Mouse (Mus musculus) midbrain, postnatal 0 days (tissue): Measurements from ENCODE around the gene Setd5. TPM values are rescaled to one million over a fixed set of nuclear protein-coding genes. Genes with fewer than 3 reads are reported as not detected.

Experiments
- ATAC-seq: fragments of 200-750 bp; cut with Nextera tagmentation; 2 replicates; pipeline ENCODE4 v1.8.0; 2017; ENCODE audit warnings: moderate number of reproducible peaks, mild to moderate bottlenecking, moderate TSS enrichment, moderate library complexity; ENCODE audit not compliant: low FRiP score
- DNase-seq: peaks from one replicate; pipeline ENCODE4 v3.0.0-alpha.2; 2015; ENCODE audit warnings: low spot score
- H3K27ac ChIP-seq: fragments of 300-500 bp; sonication (generic); 2 replicates; pipeline ENCODE4 v1.5.1; 2014; ENCODE audit warnings: low read depth, mild to moderate bottlenecking, low read length, mixed read lengths
- H3K27me3 ChIP-seq: fragments of 300-500 bp; sonication (generic); 2 replicates; pipeline ENCODE4 v1.6.1; 2014; ENCODE audit warnings: low read length, control low read depth, mixed read lengths; ENCODE audit not compliant: insufficient read depth
- H3K36me3 ChIP-seq: fragments of 300-500 bp; sonication (generic); 2 replicates; pipeline ENCODE4 v1.6.1; 2014; ENCODE audit warnings: low read length, control low read depth, mixed read lengths; ENCODE audit not compliant: insufficient read depth
- H3K4me1 ChIP-seq: fragments of 300-500 bp; sonication (generic); 2 replicates; pipeline ENCODE4 v1.6.1; 2014; ENCODE audit warnings: mild to moderate bottlenecking, control low read depth, antibody characterized with exemption, low read length, mixed read lengths; ENCODE audit not compliant: insufficient read depth
- H3K4me2 ChIP-seq: fragments of 300-500 bp; sonication (generic); 2 replicates; pipeline ENCODE4 v1.6.1; 2014; ENCODE audit warnings: low read depth, mild to moderate bottlenecking, low read length, mixed read lengths; ENCODE audit not compliant: poor library complexity, severe bottlenecking
- H3K4me3 ChIP-seq: fragments of 300-500 bp; sonication (generic); 2 replicates; pipeline ENCODE4 v1.5.1; 2014; ENCODE audit warnings: low read depth, mild to moderate bottlenecking, low read length, moderate library complexity
- H3K9ac ChIP-seq: fragments of 300-500 bp; sonication (generic); replicated peaks from 2 replicates; pipeline ENCODE4 v1.6.1; 2014; ENCODE audit warnings: mild to moderate bottlenecking, low read length, moderate library complexity, mixed read lengths; ENCODE audit not compliant: poor library complexity, severe bottlenecking
- H3K9me3 ChIP-seq: fragments of 300-500 bp; sonication (generic); 2 replicates; pipeline ENCODE4 v1.6.1; 2016; ENCODE audit warnings: low read length, control low read depth
- CTCF ChIP-seq: IDR thresholded peaks from 2 replicates; pipeline ENCODE4 v1.5.1; 2016; ENCODE audit warnings: antibody characterized with exemption, mild to moderate bottlenecking
- WGBS: fragments of 180-500 bp; shearing (Covaris S2); extraction: QIAGEN DNeasy Blood & Tissue Kit; methylation state at CpG from one replicate; pipeline ENCODE4 v1.1.7; 2014; 5-methylcytosine and 5-hydroxymethylcytosine counted together
- polyA plus RNA-seq: library from polyadenylated mRNA; unstranded; fragments of >200 nt; fragmentation: Nextera tagmentation; extraction: Ambion mirVana; gene quantifications from 2 replicates; pipeline ENCODE4 v1.2.1, GENCODE M21; 2015
- total RNA-seq: library from RNA; depleted of rRNA; stranded (reverse); fragments of >200 nt; gene quantifications from 2 replicates; pipeline ENCODE4 v1.2.3, GENCODE M21; 2014

The Setd5 gene
- total and polyA plus RNA-seq, 2 experiments from 2014 or later, result 50.6 to 103 TPM

GRCm38 (mm10) chr6:113041215-113041990, 35.8 kb upstream of the Setd5 start:
- no peak overlapping the region for H3K9ac ChIP-seq
- 87% methylated on average over 11 of the region's 11 CpGs for WGBS
- ATAC-seq (no peak), DNase-seq (no peak)
- H3K4me3 ChIP-seq, result no peak overlapping the region
- no peak overlapping the region for H3K27ac ChIP-seq
- H3K4me1 ChIP-seq, result 0 out of 2 replicates have a peak, but pooled peaks cover 3% of the 10 kb centered on the region
- H3K27me3 ChIP-seq, result no peaks in the 10 kb centered on the region
- no peak overlapping the region for H3K4me2 ChIP-seq
- no peaks in the 10 kb centered on the region for H3K9me3 ChIP-seq
- no peak for TF ChIP-seq CTCF
- H3K36me3 ChIP-seq, result no peaks in the 10 kb centered on the region

GRCm38 (mm10) chr6:113045575-113045974, 31.6 kb upstream of the Setd5 start:
- H3K4me2 ChIP-seq, result peak overlapping the region; percentile 95
- peak overlapping the region; percentile 57 for H3K4me3 ChIP-seq
- TF ChIP-seq CTCF, result no peak
- H3K27me3 ChIP-seq, result no peaks in the 10 kb centered on the region
- H3K27ac ChIP-seq, result peak overlapping the region; percentile 89
- H3K36me3 ChIP-seq, result peaks cover 4% of the 10 kb centered on the region
- H3K9me3 ChIP-seq, result no peaks in the 10 kb centered on the region
- under 1% methylated on average over 11 of the region's 11 CpGs for WGBS
- peak; percentile 41 for ATAC-seq
- peaks cover 3% of the 10 kb centered on the region; the same call in 1 of the 2 replicates for H3K4me1 ChIP-seq
- DNase-seq, result no peak
- H3K9ac ChIP-seq, result peak overlapping the region; percentile 81

- H3K4me1 ChIP-seq, result peaks cover 3% of the 10 kb centered on the region; the same call in 1 of the 2 replicates
- H3K9ac ChIP-seq, result peak within 1 kb of the TSS; percentile 81
- WGBS, result under 1% methylated on average over 59 of the region's 59 CpGs
- no peaks in the 10 kb centered on the region for H3K27me3 ChIP-seq
- 0 out of 2 replicates have a peak, but pooled peaks have one; percentile 11 for TF ChIP-seq CTCF
- ATAC-seq (peak; percentile 99), DNase-seq (peak; percentile 98)
- H3K36me3 ChIP-seq, result peaks cover 9% of the 10 kb centered on the region
- peak within 1 kb of the TSS; percentile 57 for H3K4me3 ChIP-seq
- H3K9me3 ChIP-seq, result no peaks in the 10 kb centered on the region
- peak within 1 kb of the TSS; percentile 89 for H3K27ac ChIP-seq
- H3K4me2 ChIP-seq, result peak within 1 kb of the TSS; percentile 95
Observed at GRCm38 (mm10) chr6:113046041-113046975, 30.9 kb upstream of the Setd5 start, which contains the start of gene Thumpd3. Gene Thumpd3, plus strand, starts transcription at chr6:113046225.

- Histone ChIP-seq H3K4me2 (peak overlapping the region; percentile 80), H3K4me1 (peaks cover 3% of the 10 kb centered on the region; the same call in 1 of the 2 replicates), H3K9me3 (no peaks in the 10 kb centered on the region), H3K27ac (no peak overlapping the region), H3K9ac (peak overlapping the region; percentile 52; the same call in 1 of the 2 replicates), H3K27me3 (no peaks in the 10 kb centered on the region), H3K4me3 (peak overlapping the region; percentile 57), H3K36me3 (peaks cover 12% of the 10 kb centered on the region)
- WGBS, result 70% methylated on average over 15 of the region's 15 CpGs
- no peak for TF ChIP-seq CTCF
- DNase-seq (no peak), ATAC-seq (no peak)
Observed at GRCm38 (mm10) chr6:113047016-113047746, 30.0 kb upstream of the Setd5 start.

GRCm38 (mm10) chr6:113048371-113048770, 28.8 kb upstream of the Setd5 start:
- H3K4me3 ChIP-seq, result no peak overlapping the region
- H3K9me3 ChIP-seq, result no peaks in the 10 kb centered on the region
- H3K4me2 ChIP-seq, result no peak overlapping the region
- ATAC-seq (no peak), DNase-seq (no peak)
- H3K27ac ChIP-seq, result no peak overlapping the region
- no peak for TF ChIP-seq CTCF
- H3K4me1 ChIP-seq, result peaks cover 3% of the 10 kb centered on the region; the same call in 1 of the 2 replicates
- H3K9ac ChIP-seq, result no peak overlapping the region
- 93% methylated on average over 2 of the region's 2 CpGs for WGBS
- H3K27me3 ChIP-seq, result no peaks in the 10 kb centered on the region
- peaks cover 12% of the 10 kb centered on the region for H3K36me3 ChIP-seq
